Mouse (Mus musculus) limb, embryonic 14.5 days (tissue): Measurements from ENCODE around the gene Opn4. TPM values are rescaled to one million over a fixed set of nuclear protein-coding genes. Genes with fewer than 3 reads are reported as not detected.
A peak's percentile ranks its signal among the peaks of the same experiment; 100 is the strongest.

Experiments used
- ATAC-seq: fragments of 200-750 bp; cut with Nextera tagmentation; 2 replicates; pipeline ENCODE4 v1.8.0; 2017; ENCODE audit warnings: low read depth, moderate number of reproducible peaks, moderate TSS enrichment; ENCODE audit not compliant: low FRiP score
- DNase-seq: peaks from one replicate; pipeline ENCODE4 v3.0.0-alpha.2; 2015; ENCODE audit warnings: low spot score
- H3K27ac ChIP-seq: fragments of 300-500 bp; sonication (generic); replicated peaks from 2 replicates; pipeline ENCODE4 v1.5.1; 2014; ENCODE audit warnings: low read depth, mild to moderate bottlenecking, low read length, moderate library complexity, mixed read lengths
- H3K27me3 ChIP-seq: fragments of 300-500 bp; sonication (generic); 2 replicates; pipeline ENCODE4 v1.6.1; 2014; ENCODE audit warnings: low read length, mixed read lengths; ENCODE audit not compliant: control insufficient read depth, insufficient read depth
- H3K36me3 ChIP-seq: fragments of 300-500 bp; sonication (generic); 2 replicates; pipeline ENCODE4 v1.6.1; 2014; ENCODE audit warnings: mild to moderate bottlenecking, low read length, moderate library complexity, mixed read lengths; ENCODE audit not compliant: control insufficient read depth, insufficient read depth
- H3K4me1 ChIP-seq: fragments of 300-500 bp; sonication (generic); 2 replicates; pipeline ENCODE4 v1.6.1; 2014; ENCODE audit warnings: antibody characterized with exemption, low read length, mixed read lengths; ENCODE audit not compliant: control insufficient read depth, insufficient read depth
- H3K4me2 ChIP-seq: fragments of 300-500 bp; sonication (generic); replicated peaks from 2 replicates; pipeline ENCODE4 v1.6.1; 2014; ENCODE audit warnings: low read depth, mild to moderate bottlenecking, low read length, moderate library complexity; ENCODE audit not compliant: severe bottlenecking
- H3K4me3 ChIP-seq: fragments of 300-500 bp; sonication (generic); replicated peaks from 2 replicates; pipeline ENCODE4 v1.5.1; 2014; ENCODE audit warnings: low read length
- H3K9ac ChIP-seq: fragments of 300-500 bp; sonication (generic); 2 replicates; pipeline ENCODE4 v1.6.1; 2014; ENCODE audit warnings: mild to moderate bottlenecking, low read depth, low read length, moderate library complexity; ENCODE audit not compliant: severe bottlenecking
- H3K9me3 ChIP-seq: fragments of 300-500 bp; sonication (generic); 2 replicates; pipeline ENCODE4 v1.6.1; 2016; ENCODE audit warnings: low read length; ENCODE audit not compliant: control insufficient read depth
- POLR2A ChIP-seq: fragments of 200-500 bp; IDR thresholded peaks from 2 replicates; pipeline ENCODE4 v1.8.0; 2012; ENCODE audit warnings: inconsistent platforms, mild to moderate bottlenecking, moderate library complexity, borderline replicate concordance; ENCODE audit not compliant: insufficient read depth, insufficient read length; ENCODE audit errors: extremely low read depth
- whole genome bisulfite sequencing: fragments of 180-500 bp; shearing (Covaris S2); extraction: QIAGEN DNeasy Blood & Tissue Kit; methylation state at CpG from one replicate; pipeline ENCODE4 v1.1.7; 2014; 5-methylcytosine and 5-hydroxymethylcytosine counted together
- polyA plus RNA-seq, 2 experiments: library from polyadenylated mRNA; depleted of rRNA in 1 of 2; stranded (reverse) in 1 of 2; unstranded in 1 of 2; fragments of >200 nt; fragmentation: Nextera tagmentation in 1 of 2; extraction: Ambion mirVana in 1 of 2; gene quantifications; 2 replicates each; pipeline versions ENCODE4 v1.2.1 to v1.2.3; 2012 to 2014

The Opn4 gene
- polyA plus RNA-seq, 2 experiments, result 0.09 to 0.25 TPM

DNA sequence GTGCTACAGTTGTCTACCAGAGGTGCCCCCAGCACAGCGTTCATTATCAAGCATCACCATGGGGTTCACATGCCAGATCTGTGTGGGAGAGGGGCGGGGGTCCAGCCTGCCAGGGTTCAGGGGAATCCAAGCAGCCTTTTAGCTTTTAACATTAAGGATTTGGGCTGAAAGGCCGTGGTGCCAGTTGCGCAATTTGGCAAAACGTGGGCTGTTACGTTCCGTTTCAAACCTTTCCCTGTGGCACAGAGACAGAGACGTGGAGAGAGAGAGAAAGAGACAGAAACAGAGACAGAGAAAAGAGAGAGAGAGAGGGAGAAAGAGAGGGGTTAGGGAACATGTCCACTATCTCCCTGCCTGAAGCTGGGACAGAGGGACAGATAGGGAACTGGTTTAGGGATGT, 38.3 kb downstream of the Opn4 start:
- Histone ChIP-seq H3K9me3 (no peaks in the 10 kb centered on the region), H3K36me3 (no peaks in the 10 kb centered on the region), H3K4me3 (no peak overlapping the region), H3K9ac (no peak overlapping the region), H3K4me2 (no peak overlapping the region), H3K27me3 (no peaks in the 10 kb centered on the region), H3K4me1 (peaks cover 32% of the 10 kb centered on the region), H3K27ac (no peak overlapping the region)
- DNase-seq (no peak), ATAC-seq (no peak)
- TF ChIP-seq POLR2A, result no peak
- 89% methylated on average over 8 of the region's 8 CpGs for WGBS

DNA sequence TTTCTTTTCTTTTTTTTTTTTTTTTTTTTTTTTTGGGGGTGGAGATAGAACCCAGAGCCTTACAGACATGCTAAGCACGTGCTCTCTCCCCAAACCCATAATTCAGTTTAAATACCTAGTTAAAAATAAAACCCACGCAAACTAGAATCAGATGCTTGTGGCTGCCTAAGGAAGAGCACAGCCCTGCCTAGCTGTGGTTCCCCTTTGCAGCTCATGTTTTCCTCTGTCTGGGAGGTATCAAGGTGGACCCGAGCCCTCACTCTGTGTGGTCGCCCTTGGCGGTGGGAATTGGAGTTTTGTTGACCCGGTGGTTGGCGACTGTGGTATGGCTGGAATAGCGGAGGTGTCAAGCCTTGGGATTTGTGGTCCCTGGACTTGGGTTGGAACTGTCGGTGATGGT, 41.0 kb downstream of the Opn4 start:
- no peaks in the 10 kb centered on the region for H3K9me3 ChIP-seq
- 32% methylated on average over 9 of the region's 9 CpGs for WGBS
- TF ChIP-seq POLR2A, result no peak
- DNase-seq (peak; percentile 42), ATAC-seq (peak; percentile 47; the same call in 1 of the 2 replicates)
- H3K4me3 ChIP-seq, result no peak overlapping the region
- H3K27me3 ChIP-seq, result no peaks in the 10 kb centered on the region
- no peak overlapping the region for H3K4me2 ChIP-seq
- peaks cover 13% of the 10 kb centered on the region for H3K4me1 ChIP-seq
- H3K9ac ChIP-seq, result no peak overlapping the region
- H3K27ac ChIP-seq, result 0 out of 2 replicates have a peak overlapping the region, but pooled peaks have one; percentile 9
- no peaks in the 10 kb centered on the region for H3K36me3 ChIP-seq

DNA sequence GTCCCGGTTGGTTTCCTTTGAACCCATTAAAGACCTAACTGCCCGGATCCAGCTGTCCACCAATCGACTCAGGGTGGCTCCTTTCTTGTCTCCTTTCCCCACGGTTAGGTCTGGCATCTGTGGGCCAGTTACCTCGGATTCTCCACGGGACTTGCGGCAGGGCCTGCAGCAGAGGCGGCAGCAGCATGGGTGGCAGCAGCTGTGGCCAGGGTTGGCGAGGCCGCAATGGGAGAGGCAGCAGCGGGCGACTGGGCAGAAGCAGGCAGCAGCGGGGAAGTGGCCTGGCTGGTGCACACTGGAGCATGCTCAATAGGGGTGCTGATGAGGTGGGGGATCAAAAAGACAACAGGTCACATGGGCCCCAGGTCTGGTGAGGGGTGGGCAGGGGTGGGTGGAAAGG, 44.7 kb downstream of the Opn4 start:
- Histone ChIP-seq H3K9ac (no peak overlapping the region), H3K36me3 (no peaks in the 10 kb centered on the region), H3K27me3 (no peaks in the 10 kb centered on the region), H3K27ac (no peak overlapping the region), H3K9me3 (no peaks in the 10 kb centered on the region), H3K4me3 (no peak overlapping the region), H3K4me1 (peaks cover 3% of the 10 kb centered on the region; the same call in 1 of the 2 replicates), H3K4me2 (no peak overlapping the region)
- DNase-seq (no peak), ATAC-seq (no peak)
- WGBS, result 60% methylated on average over 13 of the region's 13 CpGs
- TF ChIP-seq POLR2A, result no peak

DNA sequence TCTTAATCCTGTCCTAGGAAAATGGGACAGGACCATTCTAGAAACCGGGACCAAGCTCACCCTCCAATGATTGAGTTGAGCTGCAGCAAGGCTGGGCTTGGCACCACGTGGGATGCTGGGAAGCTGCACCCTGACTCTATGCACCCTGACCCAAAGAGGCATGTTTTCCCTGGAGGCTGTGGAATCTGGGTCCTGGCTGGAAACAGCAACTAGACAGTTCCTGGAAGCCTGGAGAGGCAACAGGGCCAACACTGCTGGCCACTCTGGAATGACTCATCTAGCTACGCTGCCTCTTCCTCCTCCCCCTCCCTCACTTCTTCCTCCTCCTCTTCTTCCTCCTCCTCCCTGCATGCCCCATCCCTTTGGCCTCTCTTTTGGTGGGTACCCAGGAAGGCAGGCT, 45.9 kb downstream of the Opn4 start:
- Histone ChIP-seq H3K9ac (no peak overlapping the region), H3K9me3 (no peaks in the 10 kb centered on the region), H3K27ac (no peak overlapping the region), H3K36me3 (no peaks in the 10 kb centered on the region), H3K4me2 (no peak overlapping the region), H3K4me1 (peaks cover 3% of the 10 kb centered on the region; the same call in 1 of the 2 replicates), H3K27me3 (no peaks in the 10 kb centered on the region), H3K4me3 (no peak overlapping the region)
- no peak for TF ChIP-seq POLR2A
- 63% methylated on average over 3 of the region's 3 CpGs for WGBS
- ATAC-seq, result no peak
- DNase-seq, result no peak

DNA sequence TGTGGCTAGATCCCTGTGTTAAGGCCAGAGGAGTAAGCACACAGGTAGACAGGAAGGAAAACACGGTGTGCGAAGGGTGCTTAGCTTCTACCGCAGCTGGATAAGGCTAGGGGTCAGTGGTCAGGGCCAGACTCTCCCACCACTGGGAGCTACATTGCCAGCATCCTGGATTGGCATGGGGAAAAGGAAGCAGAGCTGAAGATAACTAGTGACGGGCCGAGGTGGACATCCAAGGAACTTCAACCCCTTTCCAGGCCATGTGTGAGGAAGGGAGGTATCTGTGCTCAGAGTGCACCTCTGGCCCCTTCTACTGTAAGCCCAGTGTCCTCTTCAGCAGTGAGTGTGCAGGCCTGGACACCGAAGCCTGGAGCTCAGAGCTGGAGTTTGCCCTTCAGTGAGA, 46.5 kb downstream of the Opn4 start:
- H3K9ac ChIP-seq, result no peak overlapping the region
- peaks cover 2% of the 10 kb centered on the region; the same call in 1 of the 2 replicates for H3K4me1 ChIP-seq
- H3K4me2 ChIP-seq, result no peak overlapping the region
- no peaks in the 10 kb centered on the region for H3K9me3 ChIP-seq
- no peak overlapping the region for H3K27ac ChIP-seq
- H3K36me3 ChIP-seq, result no peaks in the 10 kb centered on the region
- ATAC-seq (no peak), DNase-seq (no peak)
- 90% methylated on average over 6 of the region's 6 CpGs for WGBS
- no peak for TF ChIP-seq POLR2A
- H3K4me3 ChIP-seq, result no peak overlapping the region
- H3K27me3 ChIP-seq, result no peaks in the 10 kb centered on the region

DNA sequence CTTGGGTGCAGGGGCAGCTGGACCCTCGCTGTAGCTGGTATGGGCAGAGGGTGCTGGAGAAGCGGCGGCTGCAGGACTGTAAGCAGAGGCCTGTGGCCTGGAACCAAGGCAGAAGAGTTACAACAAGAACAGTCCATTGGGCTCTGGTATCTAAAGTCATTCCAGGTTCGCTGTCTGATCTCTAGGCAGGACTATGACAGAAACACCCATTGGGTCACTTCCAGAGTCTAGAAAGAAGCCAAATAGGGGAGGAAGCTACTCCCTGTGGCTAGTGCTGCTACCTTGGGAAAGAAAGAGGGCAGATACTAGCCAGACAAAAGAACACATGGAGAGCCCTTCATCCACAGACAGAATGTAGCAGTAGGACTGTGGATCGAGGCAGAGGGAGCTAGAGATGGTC, 47.7 kb downstream of the Opn4 start:
- Histone ChIP-seq H3K4me1 (0 out of 2 replicates have a peak, but pooled peaks cover 5% of the 10 kb centered on the region), H3K27me3 (no peaks in the 10 kb centered on the region), H3K4me2 (no peak overlapping the region), H3K27ac (no peak overlapping the region), H3K36me3 (no peaks in the 10 kb centered on the region), H3K4me3 (no peak overlapping the region), H3K9ac (no peak overlapping the region), H3K9me3 (no peaks in the 10 kb centered on the region)
- WGBS, result 89% methylated on average over 5 of the region's 5 CpGs
- TF ChIP-seq POLR2A, result no peak
- ATAC-seq, result no peak
- DNase-seq, result no peak
